Mouse (Mus musculus): ENCODE results near the gene Ddx20.

- TF ChIP-seq CTCF (IDR thresholded peaks at IDR 0.05; ENCODE audit: insufficient read depth, low read depth, low read length): no peak
- no peak for TF ChIP-seq POLR2A (IDR thresholded peaks at IDR 0.05; ENCODE audit: insufficient read depth, low read depth, low read length)
Measured at GRCm38 (mm10) chr3:105719979-105720378, 32.6 kb upstream of the Ddx20 start.
